Mouse (Mus musculus) C2C12 (cell line): ENCODE measurements around the gene Zmym4.

ENCODE experiments used
- CEBPB ChIP-seq: IDR thresholded peaks from one replicate; pipeline ENCODE4 v1.6.1; 2011; ENCODE audit warnings: low read depth, mild to moderate bottlenecking, control low read depth, moderate library complexity
- CTCF ChIP-seq: IDR thresholded peaks from one replicate; pipeline ENCODE4 v1.5.1; 2011; ENCODE audit not compliant: control insufficient read depth, insufficient read depth, insufficient read length
- FOSL1 ChIP-seq: IDR thresholded peaks from one replicate; pipeline ENCODE4 v1.8.0; 2011; ENCODE audit warnings: mild to moderate bottlenecking, low read length; ENCODE audit not compliant: poor library complexity, insufficient read depth, severe bottlenecking
- MYOD1 ChIP-seq: IDR thresholded peaks from one replicate; pipeline ENCODE4 v1.6.1; 2011; ENCODE audit warnings: low read depth; ENCODE audit not compliant: control insufficient read depth, insufficient read length
- MYOG ChIP-seq: IDR thresholded peaks from one replicate; pipeline ENCODE4 v1.6.1; 2011; ENCODE audit not compliant: control insufficient read depth, insufficient read length; ENCODE audit errors: extremely low read depth
- USF1 ChIP-seq: IDR thresholded peaks from one replicate; pipeline ENCODE4 v1.6.1; 2011; ENCODE audit warnings: low read depth, mild to moderate bottlenecking, control low read depth, moderate library complexity

DNA sequence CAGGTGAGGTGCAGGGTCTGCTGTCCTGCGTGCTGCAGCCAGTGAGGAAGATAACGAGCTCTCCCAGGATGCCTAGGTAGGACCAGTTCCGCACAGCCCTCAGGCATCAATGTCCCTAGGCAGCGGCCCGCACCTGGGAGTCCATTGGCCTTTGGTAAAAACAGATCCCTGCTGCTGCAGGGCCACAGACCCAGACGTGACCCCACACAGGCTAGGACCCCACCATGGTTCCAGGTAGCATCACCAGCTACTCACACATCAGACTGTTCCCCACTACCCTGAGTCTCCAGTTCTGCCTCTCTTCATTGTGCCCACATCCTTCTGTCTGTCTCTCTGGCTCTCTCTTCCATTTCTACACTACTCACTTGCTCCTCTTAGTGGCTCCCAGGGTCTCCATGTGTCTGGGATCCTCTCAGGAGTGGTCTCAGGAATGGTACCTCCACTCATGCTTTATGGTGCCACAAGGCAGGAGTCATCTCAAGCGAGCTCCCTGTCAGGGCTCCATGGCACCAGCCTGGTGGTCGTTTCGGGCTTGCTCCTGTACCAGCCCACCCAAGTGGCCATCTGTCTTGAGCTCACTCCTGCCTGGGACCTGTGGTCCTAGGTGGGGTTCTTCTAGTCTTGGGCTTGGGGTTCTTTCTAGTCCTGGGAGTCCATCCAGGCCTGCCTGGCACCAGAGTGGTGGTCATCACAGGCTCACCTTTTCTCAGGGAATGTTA, 107.5 kb downstream of the Zmym4 start:
- TF ChIP-seq CTCF = no peak
- no peak for TF ChIP-seq MYOD1
- no peak for TF ChIP-seq USF1
- no peak for TF ChIP-seq CEBPB
- TF ChIP-seq MYOG = no peak
- no peak for TF ChIP-seq FOSL1
